Mouse (Mus musculus): ENCODE measurements around the gene Apoc2. TPM values are rescaled to one million over a fixed set of nuclear protein-coding genes. Genes with fewer than 3 reads are reported as not detected.
A peak's percentile ranks its signal among the peaks of the same experiment; 100 is the strongest.

Apoc2 gene
- polyA plus RNA-seq, 1 experiment from 2014 or later, result 8.7 TPM

DNA sequence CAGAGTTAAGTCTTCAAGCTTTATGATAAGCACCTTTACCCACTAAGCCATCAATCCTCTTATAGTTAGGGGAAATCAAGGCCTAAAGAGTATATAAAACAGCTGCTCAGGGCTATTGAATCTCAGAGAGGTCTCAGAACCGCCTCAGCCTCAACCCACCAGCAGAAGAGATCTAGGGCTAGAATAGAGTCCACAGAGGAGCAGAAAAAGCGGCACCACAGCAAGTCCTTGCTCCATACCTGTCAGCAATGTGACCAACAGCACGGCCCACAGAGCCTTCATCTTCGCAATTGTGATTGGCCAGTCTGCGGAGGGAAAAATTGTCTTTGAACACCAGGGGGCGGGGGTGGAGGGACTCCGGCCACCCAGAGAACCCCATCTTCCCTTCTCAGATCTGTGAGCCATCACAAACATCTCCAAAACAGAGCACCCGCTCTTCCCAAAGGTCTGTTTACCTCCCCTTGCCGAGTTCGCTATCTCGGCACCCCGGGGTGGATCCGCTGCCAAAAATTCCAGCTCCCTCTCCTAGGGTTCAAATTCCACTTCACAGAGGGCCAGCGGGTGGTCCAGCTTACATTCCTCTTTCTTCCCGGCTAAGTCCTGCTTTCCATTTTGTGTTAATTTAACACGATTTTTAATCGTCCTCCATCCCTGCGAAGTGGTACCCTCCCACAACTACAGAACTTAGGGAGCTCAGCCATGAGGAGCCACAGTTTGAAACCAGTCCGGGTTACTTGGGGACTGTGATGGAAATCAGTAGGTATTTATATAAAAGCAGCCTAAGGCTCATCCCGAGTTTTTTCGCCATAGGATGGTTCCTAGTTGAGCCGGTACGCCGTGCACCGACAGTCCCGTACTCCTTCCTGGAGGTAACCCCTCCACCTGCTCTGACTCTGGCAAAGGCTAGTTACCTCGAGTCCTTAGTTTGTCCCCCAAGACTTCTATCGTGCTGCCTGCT is 20.5 kb upstream of the Apoc2 start:
- peaks cover 8% of the 10 kb centered on the region for H3K4me1 ChIP-seq (replicated peaks; ENCODE audit: control insufficient read depth, insufficient read depth)

DNA sequence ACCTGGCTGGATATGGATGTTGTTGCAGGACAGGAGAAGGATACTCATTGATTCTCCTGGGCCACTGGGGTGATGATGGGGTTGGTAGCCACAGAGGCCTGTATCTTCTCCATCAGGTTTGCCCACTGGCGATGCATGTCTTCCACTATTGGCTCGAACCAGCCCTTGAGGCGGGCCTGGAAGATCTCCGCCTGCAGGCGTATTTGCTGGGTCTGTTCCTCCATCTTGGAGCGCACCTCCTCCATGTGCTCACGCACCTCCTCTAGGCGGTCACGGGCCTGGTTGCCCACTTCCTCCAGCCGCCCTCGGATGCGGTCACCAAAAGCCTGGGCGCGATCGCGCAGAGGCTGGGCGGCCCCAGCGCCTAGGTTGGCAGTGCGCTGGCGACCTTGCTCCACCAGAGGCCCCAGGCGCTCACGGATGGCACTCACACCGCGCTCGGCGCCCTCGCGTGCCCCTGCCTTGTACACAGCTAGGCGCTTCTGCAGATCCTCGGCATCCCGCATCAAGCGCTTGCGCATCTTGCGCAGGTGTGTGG is 18.7 kb upstream of the Apoc2 start:
- Histone ChIP-seq H3K36me3 (ENCODE audit: control insufficient read depth, insufficient read depth, low read length) (no peaks in the 10 kb centered on the region), H3K4me2 (replicated peaks; ENCODE audit: low read depth) (no peak overlapping the region), H3K9ac (ENCODE audit: low read length) (no peak overlapping the region), H3K4me1 (replicated peaks; ENCODE audit: control insufficient read depth, insufficient read depth) (peaks cover 6% of the 10 kb centered on the region), H3K9me3 (ENCODE audit: control insufficient read depth, low read length) (no peaks in the 10 kb centered on the region), H3K4me3 (ENCODE audit: low read depth, low read length) (no peak overlapping the region), H3K27ac (replicated peaks) (no peak overlapping the region), H3K27me3 (ENCODE audit: control insufficient read depth, insufficient read depth, low read length) (no peaks in the 10 kb centered on the region)
- DNase-seq (ENCODE audit: low spot score) (no peak), ATAC-seq (ENCODE audit: low FRiP score, low TSS enrichment) (no peak)
- WGBS, result 91% methylated on average over 34 of the region's 34 CpGs
- TF ChIP-seq CTCF (IDR thresholded peaks at IDR 0.05; ENCODE audit: low read depth) (no peak), EP300 (optimal IDR thresholded peaks at IDR 0.05) (no peak)

More for the DNA sequence above, 20.5 kb upstream of the Apoc2 start:
- no peaks in the 10 kb centered on the region for H3K27me3 ChIP-seq (ENCODE audit: control insufficient read depth, insufficient read depth, low read length)
- peak overlapping the region; percentile 59 for H3K4me2 ChIP-seq (replicated peaks; ENCODE audit: low read depth)
- 7% methylated on average over 28 of the region's 28 CpGs for whole genome bisulfite sequencing
- H3K9me3 ChIP-seq (ENCODE audit: control insufficient read depth, low read length), result no peaks in the 10 kb centered on the region
- no peak for TF ChIP-seq EP300 (optimal IDR thresholded peaks at IDR 0.05)
- peak; percentile 62 for TF ChIP-seq CTCF (IDR thresholded peaks at IDR 0.05; ENCODE audit: low read depth)
- ATAC-seq (ENCODE audit: low FRiP score, low TSS enrichment) (no peak), DNase-seq (ENCODE audit: low spot score) (peak; percentile 42)
- no peaks in the 10 kb centered on the region for H3K36me3 ChIP-seq (ENCODE audit: control insufficient read depth, insufficient read depth, low read length)
- peak overlapping the region; percentile 50 for H3K27ac ChIP-seq (replicated peaks)
- peak overlapping the region; percentile 51 for H3K9ac ChIP-seq (ENCODE audit: low read length)
- peak overlapping the region; percentile 37 for H3K4me3 ChIP-seq (ENCODE audit: low read depth, low read length)

DNA sequence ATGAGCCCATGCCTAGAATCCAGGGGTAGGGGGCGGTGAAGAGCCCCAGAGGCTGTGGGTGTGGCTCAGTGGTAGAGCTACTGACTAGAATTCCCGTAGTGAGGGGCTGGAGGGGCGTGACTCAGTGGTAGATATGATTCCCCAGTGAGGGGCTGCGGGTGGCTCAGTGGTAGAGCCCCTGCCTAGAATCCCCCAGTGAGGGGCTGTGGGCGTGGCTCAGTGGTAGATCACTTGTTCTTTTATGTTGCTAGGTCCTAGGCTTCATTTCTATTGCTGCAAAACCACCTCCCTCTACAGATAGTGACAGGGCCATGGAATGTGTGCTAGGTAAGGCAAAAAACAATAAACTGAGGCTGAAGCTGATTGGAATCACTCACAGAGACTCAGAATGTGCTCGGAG is 18.1 kb upstream of the Apoc2 start:
- no peak for TF ChIP-seq CTCF (IDR thresholded peaks at IDR 0.05; ENCODE audit: low read depth)
- TF ChIP-seq EP300 (optimal IDR thresholded peaks at IDR 0.05), result no peak
- no peak for DNase-seq (ENCODE audit: low spot score)

DNA sequence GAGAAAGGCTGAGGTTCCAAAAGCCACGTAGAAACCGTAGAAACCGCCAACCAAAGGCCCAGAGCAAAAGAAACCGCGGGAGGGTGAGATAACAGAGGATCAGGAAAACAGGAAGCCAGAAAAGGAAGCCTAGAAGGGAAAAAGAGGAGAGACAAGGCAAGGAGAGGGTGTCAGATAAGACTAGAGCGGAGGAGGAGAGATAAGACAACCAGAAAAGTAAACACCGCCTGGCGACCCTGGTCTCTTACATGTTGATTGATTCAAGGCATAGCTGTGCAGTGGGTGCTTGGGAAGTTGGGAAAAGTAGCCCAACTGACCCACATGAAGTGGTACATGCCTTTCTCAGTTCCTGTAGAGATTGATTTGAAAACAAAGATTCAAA is 17.5 kb upstream of the Apoc2 start:
- no peaks in the 10 kb centered on the region for H3K9me3 ChIP-seq (ENCODE audit: control insufficient read depth, low read length)
- ATAC-seq (ENCODE audit: low FRiP score, low TSS enrichment) (no peak), DNase-seq (ENCODE audit: low spot score) (no peak)
- peaks cover 3% of the 10 kb centered on the region; the same call in 1 of the 2 replicates for H3K4me1 ChIP-seq (replicated peaks; ENCODE audit: control insufficient read depth, insufficient read depth)
- H3K4me2 ChIP-seq (replicated peaks; ENCODE audit: low read depth), result no peak overlapping the region
- TF ChIP-seq CTCF (IDR thresholded peaks at IDR 0.05; ENCODE audit: low read depth) (no peak), EP300 (optimal IDR thresholded peaks at IDR 0.05) (no peak)
- 0 out of 2 replicates have a peak overlapping the region, but pooled peaks have one; percentile 8 for H3K27ac ChIP-seq (replicated peaks)
- WGBS, result 19% methylated on average over 8 of the region's 8 CpGs
- no peak overlapping the region for H3K9ac ChIP-seq (ENCODE audit: low read length)
- H3K36me3 ChIP-seq (ENCODE audit: control insufficient read depth, insufficient read depth, low read length), result no peaks in the 10 kb centered on the region
- no peak overlapping the region for H3K4me3 ChIP-seq (ENCODE audit: low read depth, low read length)
- no peaks in the 10 kb centered on the region for H3K27me3 ChIP-seq (ENCODE audit: control insufficient read depth, insufficient read depth, low read length)

More for the DNA sequence above, 18.1 kb upstream of the Apoc2 start:
- no peaks in the 10 kb centered on the region for H3K9me3 ChIP-seq (ENCODE audit: control insufficient read depth, low read length)
- no peaks in the 10 kb centered on the region for H3K36me3 ChIP-seq (ENCODE audit: control insufficient read depth, insufficient read depth, low read length)
- no peak overlapping the region for H3K27ac ChIP-seq (replicated peaks)
- no peak overlapping the region for H3K4me3 ChIP-seq (ENCODE audit: low read depth, low read length)
- ATAC-seq (ENCODE audit: low FRiP score, low TSS enrichment), result no peak
- no peaks in the 10 kb centered on the region for H3K27me3 ChIP-seq (ENCODE audit: control insufficient read depth, insufficient read depth, low read length)
- peaks cover 5% of the 10 kb centered on the region for H3K4me1 ChIP-seq (replicated peaks; ENCODE audit: control insufficient read depth, insufficient read depth)
- 83% methylated on average over 6 of the region's 6 CpGs for WGBS
- no peak overlapping the region for H3K9ac ChIP-seq (ENCODE audit: low read length)
- H3K4me2 ChIP-seq (replicated peaks; ENCODE audit: low read depth), result no peak overlapping the region

DNA sequence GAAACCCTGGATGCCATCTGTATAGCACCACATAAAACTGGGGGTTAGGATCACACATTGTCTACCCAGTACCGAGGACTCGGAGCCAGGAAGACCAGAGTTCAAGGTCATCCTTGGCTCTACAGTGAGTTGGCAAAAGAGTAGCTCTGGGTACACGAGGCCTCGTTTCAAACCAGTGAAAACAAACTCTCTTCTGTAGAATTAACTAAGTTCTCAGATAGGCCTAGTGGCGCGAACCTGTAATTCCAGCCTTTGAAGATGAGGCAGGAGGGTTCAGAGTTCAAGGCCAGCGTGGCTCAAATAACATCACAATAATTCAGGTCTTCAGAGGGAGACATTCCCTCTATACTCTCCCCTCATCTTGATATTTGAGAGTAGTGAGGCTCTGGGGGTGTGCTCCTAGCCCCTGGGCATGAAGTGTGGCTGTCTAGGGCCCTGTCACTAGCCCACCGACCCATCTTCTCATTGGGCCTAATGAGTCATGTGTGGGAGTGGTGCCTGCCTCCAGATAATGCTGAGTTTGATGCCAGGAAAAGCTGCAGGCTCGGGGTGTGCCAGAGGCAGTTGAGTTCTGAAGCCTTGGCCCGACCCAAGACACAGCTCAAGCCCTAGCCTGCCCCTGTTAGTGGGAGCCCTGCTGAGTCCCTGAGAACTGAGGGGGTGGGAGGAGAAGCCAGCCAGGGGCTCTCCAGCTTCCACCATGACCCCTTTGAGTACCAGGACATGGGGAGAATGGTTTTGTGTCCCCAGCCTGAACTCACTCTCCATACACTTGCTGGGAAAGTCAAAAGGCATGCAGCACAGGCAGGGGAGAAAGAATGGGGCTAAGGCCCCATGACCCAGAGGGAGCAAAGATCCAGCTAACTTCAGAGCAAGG is 16.8 kb upstream of the Apoc2 start:
- ATAC-seq (ENCODE audit: low FRiP score, low TSS enrichment) (no peak), DNase-seq (ENCODE audit: low spot score) (no peak)
- Histone ChIP-seq H3K4me2 (replicated peaks; ENCODE audit: low read depth) (no peak overlapping the region), H3K4me1 (replicated peaks; ENCODE audit: control insufficient read depth, insufficient read depth) (peaks cover 3% of the 10 kb centered on the region; the same call in 1 of the 2 replicates), H3K9ac (ENCODE audit: low read length) (no peak overlapping the region), H3K36me3 (ENCODE audit: control insufficient read depth, insufficient read depth, low read length) (no peaks in the 10 kb centered on the region), H3K27ac (replicated peaks) (0 out of 2 replicates have a peak overlapping the region, but pooled peaks have one; percentile 8), H3K27me3 (ENCODE audit: control insufficient read depth, insufficient read depth, low read length) (no peaks in the 10 kb centered on the region), H3K4me3 (ENCODE audit: low read depth, low read length) (no peak overlapping the region), H3K9me3 (ENCODE audit: control insufficient read depth, low read length) (no peaks in the 10 kb centered on the region)
- 70% methylated on average over 10 of the region's 10 CpGs for WGBS
- TF ChIP-seq EP300 (optimal IDR thresholded peaks at IDR 0.05), result no peak
- no peak for TF ChIP-seq CTCF (IDR thresholded peaks at IDR 0.05; ENCODE audit: low read depth)

All from stomach, postnatal 0 days (tissue).